Mouse (Mus musculus) kidney, adult 2 months (tissue): ENCODE measurements around the gene Rdx. TPM values are rescaled to one million over a fixed set of nuclear protein-coding genes. Genes with fewer than 3 reads are reported as not detected.

Experiments
- DNase-seq: peaks from one replicate; pipeline ENCODE4 v3.0.0; 2021
- H3K27ac ChIP-seq: fragments of 200-500 bp; 2 replicates; pipeline ENCODE4 v1.5.1; 2012; ENCODE audit warnings: low read depth, low read length, control low read depth, inconsistent platforms; ENCODE audit not compliant: insufficient read depth
- H3K27me3 ChIP-seq: fragments of 200-500 bp; replicated peaks from 2 replicates; pipeline ENCODE4 v1.6.1; 2012; ENCODE audit warnings: mild to moderate bottlenecking, moderate library complexity, low read length, inconsistent platforms; ENCODE audit not compliant: control insufficient read depth, insufficient read depth
- H3K36me3 ChIP-seq: fragments of 200-500 bp; 2 replicates; pipeline ENCODE4 v1.6.1; 2012; ENCODE audit warnings: mild to moderate bottlenecking, moderate library complexity, low read length, inconsistent platforms; ENCODE audit not compliant: control insufficient read depth, insufficient read depth
- H3K4me1 ChIP-seq: fragments of 200-500 bp; 2 replicates; pipeline ENCODE4 v1.6.1; 2011; ENCODE audit warnings: low read length; ENCODE audit not compliant: control insufficient read depth, insufficient read depth
- H3K4me3 ChIP-seq: fragments of 200-500 bp; 2 replicates; pipeline ENCODE4 v1.5.1; 2011; ENCODE audit warnings: mild to moderate bottlenecking, low read depth, low read length, control low read depth; ENCODE audit not compliant: insufficient read depth
- CTCF ChIP-seq: fragments of 200-500 bp; conservative IDR thresholded peaks from 2 replicates; pipeline ENCODE4 v1.5.1; 2011; ENCODE audit warnings: low read depth, mild to moderate bottlenecking, control low read depth, low read length, moderate library complexity, mixed read lengths; ENCODE audit not compliant: insufficient read depth, insufficient read length
- POLR2A ChIP-seq: fragments of 200-500 bp; IDR thresholded peaks from one replicate; pipeline ENCODE4 v1.6.1; 2011; ENCODE audit warnings: low read depth, low read length, control low read depth
- WGBS: fragments of 180-500 bp; shearing (Covaris S2); methylation state at CpG from one replicate; pipeline ENCODE4 v1.1.7; 2018; 5-methylcytosine and 5-hydroxymethylcytosine counted together
- polyA plus RNA-seq: library from polyadenylated mRNA; depleted of rRNA; stranded (reverse); fragments of >200 nt; gene quantifications from 2 replicates; pipeline ENCODE4 v1.2.3, GENCODE M21; 2012

Gene Rdx
- polyA plus RNA-seq, 1 experiment = 39.2 TPM

DNA sequence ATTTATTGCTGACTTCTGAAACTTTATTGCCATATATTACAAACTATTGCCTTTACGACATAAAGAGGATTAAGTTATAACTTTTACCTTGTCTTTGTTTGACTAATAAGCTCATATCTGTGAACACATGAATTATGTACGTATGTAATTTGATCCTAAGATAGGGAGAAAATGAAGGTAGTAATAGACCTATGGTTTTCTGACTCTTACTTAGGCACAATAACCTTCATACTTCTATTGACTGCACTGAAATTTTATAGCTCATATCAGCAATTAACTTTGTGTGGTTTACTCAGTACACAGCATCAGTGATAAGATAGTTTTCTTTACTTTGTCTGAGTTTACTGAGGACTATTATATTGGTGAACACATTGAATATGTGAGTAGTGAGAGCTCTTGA is 5.3 kb upstream of the Rdx start:
- no peak for TF ChIP-seq CTCF
- TF ChIP-seq POLR2A = no peak
- no peaks in the 10 kb centered on the region for H3K27me3 ChIP-seq
- WGBS = 96% methylated on average over 2 of the region's 2 CpGs

DNA sequence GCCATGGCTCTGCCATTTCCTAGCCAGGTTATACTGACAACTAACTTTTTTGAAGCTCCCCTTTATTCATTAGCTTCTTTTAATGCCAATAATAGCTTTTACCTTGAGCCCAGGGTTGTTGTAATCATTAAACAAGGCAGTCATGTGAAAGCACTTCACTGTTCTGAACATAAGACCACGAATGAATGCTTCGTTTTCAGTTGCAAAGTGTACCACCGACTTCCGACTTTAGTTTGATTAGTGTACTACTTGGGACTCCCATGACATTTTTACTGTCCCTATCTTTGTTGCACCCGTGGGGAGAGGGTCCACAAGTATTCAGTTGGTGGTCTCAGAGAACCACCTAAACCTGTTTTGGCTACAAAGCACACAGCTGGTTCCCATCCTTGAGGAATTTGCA is 287 bp upstream of the Rdx start:
- TF ChIP-seq CTCF (no peak), POLR2A (no peak)
- WGBS = 17% methylated on average over 5 of the region's 5 CpGs
- peaks cover 19% of the 10 kb centered on the region for H3K4me1 ChIP-seq
- H3K4me3 ChIP-seq = no peak overlapping the region
- H3K27me3 ChIP-seq = no peaks in the 10 kb centered on the region
- H3K27ac ChIP-seq = peak overlapping the region; percentile 100
- no peaks in the 10 kb centered on the region for H3K36me3 ChIP-seq
- DNase-seq = peak; percentile 78

More for the DNA sequence above, 5.3 kb upstream of the Rdx start:
- DNase-seq = no peak
- Histone ChIP-seq H3K27ac (no peak overlapping the region), H3K36me3 (no peaks in the 10 kb centered on the region), H3K4me3 (no peak overlapping the region), H3K4me1 (peaks cover 8% of the 10 kb centered on the region)

DNA sequence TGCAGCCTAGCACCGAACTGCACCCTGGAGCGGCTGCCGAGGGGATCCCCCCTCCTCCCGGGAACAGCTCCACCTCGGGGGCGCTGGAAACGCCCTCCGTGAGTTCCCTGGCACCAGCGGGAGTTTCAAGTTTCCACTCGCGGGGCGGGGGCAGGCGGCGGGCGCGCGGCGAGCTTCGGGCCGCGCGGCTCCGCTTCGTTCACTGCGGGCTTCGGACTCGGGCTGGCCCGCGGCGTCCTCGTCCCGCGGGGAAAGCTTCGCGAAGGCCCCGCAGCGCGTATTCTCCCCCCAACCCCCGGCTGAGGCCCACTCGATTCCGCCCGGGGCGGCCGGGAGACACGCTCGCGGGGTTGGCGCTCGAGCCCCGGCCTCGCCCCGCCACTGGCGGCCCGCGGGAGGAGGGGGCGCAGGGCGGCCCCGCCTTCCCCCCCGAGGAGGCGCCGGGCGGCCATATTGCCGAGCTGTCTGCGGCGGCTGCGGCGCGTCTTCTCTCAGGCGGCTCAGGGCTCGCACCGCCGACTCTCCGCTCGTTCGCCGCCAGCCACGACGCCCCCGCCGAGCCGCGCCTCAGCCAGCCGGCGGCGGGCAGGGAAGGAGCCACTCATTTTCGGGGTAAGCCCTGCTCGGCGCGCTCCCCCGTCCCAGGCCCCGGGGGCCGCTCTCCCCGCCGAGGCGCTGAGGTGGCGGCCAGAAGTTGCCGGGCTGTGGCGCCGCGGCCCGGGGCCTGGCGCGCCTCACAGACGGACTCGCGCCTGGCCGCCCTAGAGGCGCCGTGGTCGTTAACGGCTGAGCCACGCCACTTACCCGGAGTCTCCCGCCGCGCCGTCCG is 1.1 kb downstream of the Rdx start:
- Histone ChIP-seq H3K36me3 (no peaks in the 10 kb centered on the region), H3K27me3 (no peaks in the 10 kb centered on the region), H3K4me1 (peaks cover 25% of the 10 kb centered on the region), H3K4me3 (peak overlapping the region; percentile 94), H3K27ac (peak overlapping the region; percentile 100)
- peak; percentile 91 for DNase-seq
- TF ChIP-seq CTCF (no peak), POLR2A (peak; percentile 26)
- under 1% methylated on average over 116 of the region's 118 CpGs for WGBS

DNA sequence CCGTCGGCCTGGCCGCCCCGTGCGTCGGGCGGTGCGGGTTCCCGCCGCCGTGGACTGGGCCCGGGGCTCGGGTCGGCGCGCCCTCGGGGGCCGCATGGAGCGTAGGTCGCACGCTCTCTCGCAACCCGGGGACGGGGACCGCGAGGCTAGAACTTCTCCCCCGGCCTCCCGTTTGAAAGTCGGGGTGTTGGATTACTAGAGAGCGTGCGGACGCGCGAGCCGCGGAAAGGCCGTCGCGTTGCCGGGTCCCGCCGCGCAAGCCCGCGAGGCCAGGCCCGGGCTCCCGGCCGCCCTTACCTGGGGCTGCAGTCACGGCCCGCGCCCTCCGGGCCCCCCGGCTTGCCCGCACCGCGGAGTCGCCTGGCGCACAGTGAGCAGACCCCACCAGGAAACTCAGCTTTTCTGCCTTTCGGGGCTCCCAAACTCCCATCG is 1.7 kb downstream of the Rdx start:
- no peaks in the 10 kb centered on the region for H3K36me3 ChIP-seq
- no peak for TF ChIP-seq POLR2A
- no peak for TF ChIP-seq CTCF
- H3K27me3 ChIP-seq = no peaks in the 10 kb centered on the region
- no peak for DNase-seq
- peaks cover 25% of the 10 kb centered on the region for H3K4me1 ChIP-seq
- peak overlapping the region; percentile 94 for H3K4me3 ChIP-seq
- WGBS = under 1% methylated on average over 60 of the region's 60 CpGs
- H3K27ac ChIP-seq = peak overlapping the region; percentile 100

DNA sequence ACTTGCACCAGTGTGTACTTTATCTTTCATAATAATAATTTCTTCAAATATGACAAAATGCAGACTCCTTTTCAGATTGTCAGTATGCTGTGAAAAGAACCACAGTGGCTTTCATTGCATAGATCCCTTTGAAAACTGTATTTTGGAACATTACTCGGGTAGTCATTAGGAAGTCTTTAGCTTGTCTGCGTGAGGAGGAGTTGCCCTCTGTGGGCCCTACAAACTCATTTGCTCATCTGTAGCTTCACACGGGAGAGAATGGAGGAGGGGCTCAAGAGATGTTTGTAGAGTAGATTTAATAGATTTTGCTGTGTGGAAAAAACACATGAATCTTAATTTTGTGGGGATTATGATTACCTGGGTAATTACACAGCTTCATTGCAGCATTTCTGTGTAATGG is 2.6 kb downstream of the Rdx start:
- no peaks in the 10 kb centered on the region for H3K27me3 ChIP-seq
- peaks cover 24% of the 10 kb centered on the region for H3K4me1 ChIP-seq
- TF ChIP-seq CTCF (no peak), POLR2A (no peak)
- H3K36me3 ChIP-seq = no peaks in the 10 kb centered on the region
- DNase-seq = peak; percentile 28
- 3% methylated on average over 3 of the region's 3 CpGs for WGBS
- peak overlapping the region; percentile 94 for H3K4me3 ChIP-seq
- H3K27ac ChIP-seq = no peak overlapping the region

DNA sequence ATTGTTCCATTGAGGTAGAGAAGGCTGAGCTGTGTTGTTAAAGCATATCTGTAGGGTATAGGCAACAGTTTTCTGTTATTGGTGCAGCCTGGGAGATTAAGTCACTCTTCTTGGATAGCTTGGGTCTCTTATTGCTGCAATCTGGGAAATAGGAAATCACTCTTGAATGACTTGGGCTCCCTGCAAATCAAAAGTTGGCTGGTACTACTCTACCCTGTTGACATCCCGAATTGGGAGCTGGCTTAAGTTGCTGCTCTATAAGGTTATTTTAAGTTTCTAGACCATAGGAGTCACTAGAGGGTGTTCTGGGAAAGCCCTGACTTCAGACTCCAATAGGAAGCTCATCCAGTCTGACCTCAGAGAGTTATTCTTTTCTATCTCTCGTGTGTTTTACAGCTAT is 3.4 kb downstream of the Rdx start:
- Histone ChIP-seq H3K27me3 (no peaks in the 10 kb centered on the region), H3K36me3 (no peaks in the 10 kb centered on the region), H3K4me3 (no peak overlapping the region), H3K4me1 (peaks cover 25% of the 10 kb centered on the region), H3K27ac (peak overlapping the region; percentile 38)
- TF ChIP-seq CTCF = no peak
- TF ChIP-seq POLR2A = no peak
- DNase-seq = no peak
- WGBS = 25% methylated on average over 2 of the region's 2 CpGs

DNA sequence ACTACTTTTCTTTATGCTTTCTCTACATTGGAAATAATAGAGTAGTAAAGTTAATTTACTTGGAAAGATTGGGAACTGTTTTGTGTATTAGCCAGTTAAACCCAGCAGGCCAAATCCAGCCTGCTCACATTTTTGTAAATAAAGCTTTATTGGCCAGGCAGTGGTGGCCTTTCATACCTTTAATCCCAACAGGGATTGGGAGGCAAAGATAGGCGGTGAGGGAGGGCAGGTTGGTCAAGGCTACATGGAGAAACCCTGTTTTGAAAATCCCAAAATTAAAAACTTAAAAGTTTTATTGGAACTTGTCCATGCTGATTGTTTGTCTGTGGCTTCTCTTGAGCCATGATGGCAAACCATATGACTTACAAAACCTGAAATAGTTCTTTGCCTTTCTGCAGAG is 5.2 kb downstream of the Rdx start:
- no peak overlapping the region for H3K27ac ChIP-seq
- no peak for TF ChIP-seq CTCF
- TF ChIP-seq POLR2A = no peak
- H3K36me3 ChIP-seq = no peaks in the 10 kb centered on the region
- H3K4me3 ChIP-seq = no peak overlapping the region
- peaks cover 18% of the 10 kb centered on the region for H3K4me1 ChIP-seq
- H3K27me3 ChIP-seq = no peaks in the 10 kb centered on the region
- DNase-seq = no peak
- 70% methylated on average over 1 of the region's 1 CpGs for WGBS
